Mouse (Mus musculus) lung, embryonic 14.5 days (tissue): ENCODE measurements around the gene Zfp318. TPM values are rescaled to one million over a fixed set of nuclear protein-coding genes. Genes with fewer than 3 reads are reported as not detected.

Source experiments
- ATAC-seq: fragments of 200-750 bp; cut with Nextera tagmentation; 2 replicates; pipeline ENCODE4 v1.8.0; 2017; ENCODE audit warnings: mild to moderate bottlenecking, moderate TSS enrichment, moderate library complexity; ENCODE audit not compliant: insufficient read depth
- DNase-seq: peaks from one replicate; pipeline ENCODE4 v3.0.0-alpha.2; 2015
- H3K27ac ChIP-seq: fragments of 300-500 bp; sonication (generic); 2 replicates; pipeline ENCODE4 v1.5.1; 2014; ENCODE audit warnings: low read depth, mild to moderate bottlenecking, moderate library complexity
- H3K27me3 ChIP-seq: fragments of 300-500 bp; sonication (generic); 2 replicates; pipeline ENCODE4 v1.6.1; 2014; ENCODE audit warnings: low read length, control low read depth; ENCODE audit not compliant: insufficient read depth
- H3K36me3 ChIP-seq: fragments of 300-500 bp; sonication (generic); 2 replicates; pipeline ENCODE4 v1.6.1; 2014; ENCODE audit warnings: control low read depth; ENCODE audit not compliant: insufficient read depth
- H3K4me1 ChIP-seq: fragments of 300-500 bp; sonication (generic); 2 replicates; pipeline ENCODE4 v1.6.1; 2014; ENCODE audit warnings: antibody characterized with exemption, control low read depth; ENCODE audit not compliant: insufficient read depth
- H3K4me2 ChIP-seq: fragments of 300-500 bp; sonication (generic); 2 replicates; pipeline ENCODE4 v1.6.1; 2014; ENCODE audit warnings: mild to moderate bottlenecking
- H3K4me3 ChIP-seq: fragments of 300-500 bp; sonication (generic); 2 replicates; pipeline ENCODE4 v1.5.1; 2014; ENCODE audit warnings: low read depth, low read length
- H3K9ac ChIP-seq: fragments of 300-500 bp; sonication (generic); 2 replicates; pipeline ENCODE4 v1.6.1; 2014
- H3K9me3 ChIP-seq: fragments of 300-500 bp; sonication (generic); 2 replicates; pipeline ENCODE4 v1.6.1; 2016; ENCODE audit warnings: low read depth, low read length, control low read depth
- CTCF ChIP-seq: IDR thresholded peaks from 2 replicates; pipeline ENCODE4 v1.5.1; 2016; ENCODE audit warnings: antibody characterized with exemption, low read depth
- WGBS: fragments of 180-500 bp; shearing (Covaris S2); extraction: QIAGEN DNeasy Blood & Tissue Kit; methylation state at CpG from one replicate; pipeline ENCODE4 v1.1.7; 2014; 5-methylcytosine and 5-hydroxymethylcytosine counted together
- polyA plus RNA-seq: library from polyadenylated mRNA; unstranded; fragments of >200 nt; fragmentation: Nextera tagmentation; extraction: Ambion mirVana; gene quantifications from 2 replicates; pipeline ENCODE4 v1.2.1, GENCODE M21; 2014

The Zfp318 gene
- 15.2 and 18.3 TPM in 2 replicates for polyA plus RNA-seq

- Histone ChIP-seq H3K9me3 (no peaks in the 10 kb centered on the region), H3K27me3 (no peaks in the 10 kb centered on the region), H3K4me1 (peaks cover 8% of the 10 kb centered on the region), H3K4me3 (peak within 1 kb of the TSS; percentile 94), H3K4me2 (peak within 1 kb of the TSS; percentile 93), H3K27ac (peak within 1 kb of the TSS; percentile 83), H3K9ac (peak within 1 kb of the TSS; percentile 94), H3K36me3 (peaks cover 5% of the 10 kb centered on the region; the same call in 1 of the 2 replicates)
- ATAC-seq, result peak; percentile 98
- peak; percentile 98 for DNase-seq
- TF ChIP-seq CTCF, result no peak
- WGBS, result under 1% methylated on average over 102 of the region's 105 CpGs
Measured at GRCm38 (mm10) chr17:46383294-46384060, at the start of gene Zfp318. TSS of gene Zfp318 (plus strand) at chr17:46383731.

GRCm38 (mm10) chr17:46336475-46336874 is 47.1 kb upstream of the Zfp318 start:
- ATAC-seq (no peak), DNase-seq (peak; percentile 63)
- peak; percentile 56 for TF ChIP-seq CTCF
- H3K27me3 ChIP-seq, result no peaks in the 10 kb centered on the region
- no peaks in the 10 kb centered on the region for H3K4me1 ChIP-seq
- no peak overlapping the region for H3K9ac ChIP-seq
- no peak overlapping the region for H3K27ac ChIP-seq
- no peaks in the 10 kb centered on the region for H3K36me3 ChIP-seq
- no peaks in the 10 kb centered on the region for H3K9me3 ChIP-seq
- no peak overlapping the region for H3K4me2 ChIP-seq
- WGBS, result 18% methylated on average over 5 of the region's 5 CpGs
- no peak overlapping the region for H3K4me3 ChIP-seq

GRCm38 (mm10) chr17:46341208-46341607 is 42.3 kb upstream of the Zfp318 start:
- Histone ChIP-seq H3K4me2 (no peak overlapping the region), H3K36me3 (no peaks in the 10 kb centered on the region), H3K27ac (no peak overlapping the region), H3K9me3 (peaks cover 3% of the 10 kb centered on the region; the same call in 1 of the 2 replicates), H3K4me3 (no peak overlapping the region), H3K27me3 (no peaks in the 10 kb centered on the region), H3K4me1 (no peaks in the 10 kb centered on the region), H3K9ac (no peak overlapping the region)
- no peak for DNase-seq
- 65% methylated on average over 7 of the region's 7 CpGs for WGBS
- no peak for ATAC-seq
- TF ChIP-seq CTCF, result no peak

- 86% methylated on average over 8 of the region's 8 CpGs for WGBS
- ATAC-seq, result no peak
- no peaks in the 10 kb centered on the region; the same call in 1 of the 2 replicates for H3K9me3 ChIP-seq
Measured at GRCm38 (mm10) chr17:46351026-46351700, 32.4 kb upstream of the Zfp318 start.

GRCm38 (mm10) chr17:46371783-46372182 is 11.7 kb upstream of the Zfp318 start:
- no peak overlapping the region for H3K9ac ChIP-seq
- H3K36me3 ChIP-seq, result no peaks in the 10 kb centered on the region
- no peaks in the 10 kb centered on the region for H3K27me3 ChIP-seq
- H3K4me3 ChIP-seq, result no peak overlapping the region
- ATAC-seq, result no peak
- no peak overlapping the region for H3K27ac ChIP-seq
- peak; percentile 42; the same call in 1 of the 2 replicates for TF ChIP-seq CTCF
- peak; percentile 32 for DNase-seq
- 65% methylated on average over 3 of the region's 3 CpGs for WGBS
- H3K4me1 ChIP-seq, result no peaks in the 10 kb centered on the region
- H3K9me3 ChIP-seq, result no peaks in the 10 kb centered on the region
- H3K4me2 ChIP-seq, result no peak overlapping the region

More at GRCm38 (mm10) chr17:46351026-46351700, 32.4 kb upstream of the Zfp318 start:
- no peak for DNase-seq
- no peak for TF ChIP-seq CTCF
- Histone ChIP-seq H3K4me1 (no peaks in the 10 kb centered on the region), H3K27ac (no peak overlapping the region), H3K27me3 (no peaks in the 10 kb centered on the region), H3K4me3 (no peak overlapping the region), H3K4me2 (no peak overlapping the region), H3K9ac (no peak overlapping the region), H3K36me3 (no peaks in the 10 kb centered on the region)

- H3K36me3 ChIP-seq, result no peaks in the 10 kb centered on the region
- H3K27me3 ChIP-seq, result no peaks in the 10 kb centered on the region
- H3K27ac ChIP-seq, result no peak overlapping the region
- H3K4me3 ChIP-seq, result no peak overlapping the region
- H3K4me2 ChIP-seq, result no peak overlapping the region
- no peak for TF ChIP-seq CTCF
- 81% methylated on average over 3 of the region's 3 CpGs for WGBS
- H3K9me3 ChIP-seq, result no peaks in the 10 kb centered on the region
- no peak for DNase-seq
- H3K4me1 ChIP-seq, result no peaks in the 10 kb centered on the region
- ATAC-seq, result no peak
- no peak overlapping the region for H3K9ac ChIP-seq
Measured at GRCm38 (mm10) chr17:46378564-46378963, 5.0 kb upstream of the Zfp318 start.

GRCm38 (mm10) chr17:46384061-46384801 is 700 bp downstream of the Zfp318 start:
- Histone ChIP-seq H3K36me3 (peaks cover 9% of the 10 kb centered on the region; the same call in 1 of the 2 replicates), H3K4me3 (peak overlapping the region; percentile 94), H3K9ac (peak overlapping the region; percentile 94), H3K27me3 (no peaks in the 10 kb centered on the region), H3K4me1 (peaks cover 8% of the 10 kb centered on the region), H3K27ac (peak overlapping the region; percentile 83), H3K9me3 (no peaks in the 10 kb centered on the region), H3K4me2 (peak overlapping the region; percentile 93)
- under 1% methylated on average over 70 of the region's 70 CpGs for WGBS
- no peak for TF ChIP-seq CTCF
- DNase-seq, result peak; percentile 49
- peak; percentile 6; the same call in 1 of the 2 replicates for ATAC-seq
